Mouse (Mus musculus) limb, embryonic 12.5 days (tissue): ENCODE results near the gene Rnase2b. TPM values are rescaled to one million over a fixed set of nuclear protein-coding genes. Genes with fewer than 3 reads are reported as not detected.

Experiments used
- ATAC-seq: fragments of 200-750 bp; cut with Nextera tagmentation; 2 replicates; pipeline ENCODE4 v1.8.0; 2017; ENCODE audit warnings: low read depth, moderate TSS enrichment; ENCODE audit not compliant: insufficient number of reproducible peaks, insufficient read depth, low FRiP score, low TSS enrichment
- H3K27ac ChIP-seq: fragments of 300-500 bp; sonication (generic); 2 replicates; pipeline ENCODE4 v1.5.1; 2016; ENCODE audit warnings: mild to moderate bottlenecking, moderate library complexity
- H3K27me3 ChIP-seq: fragments of 300-500 bp; sonication (generic); 2 replicates; pipeline ENCODE4 v1.6.1; 2016; ENCODE audit warnings: mild to moderate bottlenecking, moderate library complexity
- H3K36me3 ChIP-seq: fragments of 300-500 bp; sonication (generic); 2 replicates; pipeline ENCODE4 v1.6.1; 2016; ENCODE audit warnings: mild to moderate bottlenecking, moderate library complexity
- H3K4me1 ChIP-seq: fragments of 300-500 bp; sonication (generic); replicated peaks from 2 replicates; pipeline ENCODE4 v1.6.1; 2016
- H3K4me2 ChIP-seq: fragments of 300-500 bp; sonication (generic); 2 replicates; pipeline ENCODE4 v1.6.1; 2016; ENCODE audit warnings: mild to moderate bottlenecking, moderate library complexity
- H3K4me3 ChIP-seq: fragments of 300-500 bp; sonication (generic); replicated peaks from 2 replicates; pipeline ENCODE4 v1.5.1; 2016; ENCODE audit warnings: mild to moderate bottlenecking
- H3K9ac ChIP-seq: fragments of 300-500 bp; sonication (generic); replicated peaks from 2 replicates; pipeline ENCODE4 v1.6.1; 2016; ENCODE audit warnings: mild to moderate bottlenecking, moderate library complexity
- H3K9me3 ChIP-seq: fragments of 300-500 bp; sonication (generic); 2 replicates; pipeline ENCODE4 v1.6.1; 2016; ENCODE audit warnings: mild to moderate bottlenecking, moderate library complexity
- WGBS: fragments of 180-500 bp; shearing (Covaris S2); methylation state at CpG from one replicate; pipeline ENCODE4 v1.1.7; 2016; 5-methylcytosine and 5-hydroxymethylcytosine counted together
- polyA plus RNA-seq: library from polyadenylated mRNA; unstranded; fragments of >200 nt; fragmentation: Nextera tagmentation; extraction: Ambion mirVana; gene quantifications from 2 replicates; pipeline ENCODE4 v1.2.1, GENCODE M21; 2016

Rnase2b gene
- polyA plus RNA-seq, 1 experiment from 2014 or later = not detected

DNA sequence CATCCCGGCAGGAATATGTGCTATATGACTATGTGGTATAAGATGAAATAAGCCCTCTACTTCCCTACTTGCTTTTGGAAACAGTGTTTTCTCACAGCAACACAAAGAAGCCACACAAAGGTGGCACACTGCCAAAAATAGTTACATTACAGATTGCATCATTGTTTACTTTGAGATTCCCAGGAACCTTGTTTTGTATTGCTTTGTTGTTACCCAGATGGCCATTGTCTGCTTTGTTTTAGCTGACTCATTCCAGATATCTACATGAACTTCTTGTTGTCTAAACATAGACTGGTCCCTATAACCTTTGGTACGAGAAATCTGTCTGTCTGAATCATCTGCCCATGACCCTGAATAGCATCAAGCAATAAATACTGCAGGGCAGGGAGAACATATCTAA lies 21.7 kb upstream of the Rnase2b start:
- Histone ChIP-seq H3K9me3 (no peaks in the 10 kb centered on the region), H3K4me3 (no peak overlapping the region), H3K9ac (no peak overlapping the region), H3K36me3 (no peaks in the 10 kb centered on the region), H3K4me1 (no peaks in the 10 kb centered on the region), H3K4me2 (no peak overlapping the region), H3K27ac (no peak overlapping the region), H3K27me3 (no peaks in the 10 kb centered on the region)
- ATAC-seq = no peak
- WGBS = 93% methylated on average over 2 of the region's 2 CpGs

DNA sequence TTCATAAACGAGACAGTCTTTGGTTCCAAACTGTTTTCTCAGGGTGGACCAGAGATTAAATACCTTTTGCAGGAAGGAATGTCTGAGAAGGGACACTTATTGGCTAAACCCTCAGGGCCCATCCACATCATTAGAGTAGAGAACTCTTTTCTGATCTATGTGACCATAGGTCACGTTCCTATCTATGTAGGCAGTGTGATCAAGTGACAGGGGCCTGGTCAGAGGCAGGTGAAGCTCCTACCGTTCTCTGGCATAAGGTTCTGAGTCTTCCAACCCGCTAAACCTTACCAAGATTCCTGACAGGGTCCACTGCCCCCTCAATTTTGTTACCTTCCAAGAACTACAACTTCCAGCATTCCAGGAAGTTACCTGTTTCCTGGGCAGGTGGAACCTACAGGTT lies 19.9 kb upstream of the Rnase2b start:
- Histone ChIP-seq H3K9ac (no peak overlapping the region), H3K27me3 (no peaks in the 10 kb centered on the region), H3K36me3 (no peaks in the 10 kb centered on the region), H3K4me2 (no peak overlapping the region), H3K9me3 (no peaks in the 10 kb centered on the region), H3K4me3 (no peak overlapping the region), H3K4me1 (no peaks in the 10 kb centered on the region), H3K27ac (no peak overlapping the region)
- ATAC-seq = no peak
- WGBS = 86% methylated on average over 4 of the region's 4 CpGs

DNA sequence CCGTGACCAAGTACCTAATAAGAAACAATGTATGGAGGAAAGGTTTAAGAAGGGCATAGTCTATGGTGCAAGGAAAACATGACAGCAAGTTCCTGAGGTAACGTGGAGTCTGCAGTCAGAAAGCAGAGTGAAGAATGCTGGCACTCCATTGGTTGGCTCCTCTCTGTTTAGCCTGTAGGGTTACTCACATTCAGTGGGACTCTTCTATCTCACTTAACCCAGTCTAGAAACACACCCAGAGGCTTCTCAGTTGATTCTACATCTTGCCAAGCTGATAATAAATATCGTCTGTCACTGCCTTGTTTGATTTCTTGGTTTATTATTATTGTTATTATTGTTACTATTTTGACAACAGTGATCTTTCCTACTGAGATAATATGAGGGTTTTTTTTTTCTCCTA lies 19.5 kb upstream of the Rnase2b start:
- 91% methylated on average over 3 of the region's 3 CpGs for WGBS
- Histone ChIP-seq H3K4me3 (no peak overlapping the region), H3K36me3 (no peaks in the 10 kb centered on the region), H3K27ac (no peak overlapping the region), H3K9ac (no peak overlapping the region), H3K9me3 (no peaks in the 10 kb centered on the region), H3K4me2 (no peak overlapping the region), H3K4me1 (no peaks in the 10 kb centered on the region), H3K27me3 (no peaks in the 10 kb centered on the region)
- no peak for ATAC-seq

DNA sequence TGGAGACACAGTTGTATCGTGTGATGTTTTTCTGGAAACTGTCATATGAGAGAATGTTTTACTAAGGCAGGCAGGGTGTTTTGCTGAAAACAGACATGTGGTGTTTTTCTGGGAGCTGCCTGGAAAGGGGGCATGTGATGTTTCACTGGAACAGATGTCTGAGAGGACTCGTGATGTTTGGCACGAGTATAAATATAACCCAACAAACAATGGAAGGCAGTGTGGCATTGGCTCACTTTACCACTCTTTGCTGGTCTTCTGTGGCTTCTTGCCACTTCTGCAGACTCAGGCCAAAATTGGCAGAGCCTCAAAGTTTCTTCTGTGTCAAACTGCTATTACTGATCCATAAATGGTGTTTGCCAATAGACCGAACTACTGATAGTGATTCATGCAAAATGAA lies 18.8 kb upstream of the Rnase2b start:
- no peaks in the 10 kb centered on the region for H3K4me1 ChIP-seq
- no peak overlapping the region for H3K27ac ChIP-seq
- H3K9ac ChIP-seq = no peak overlapping the region
- no peaks in the 10 kb centered on the region for H3K36me3 ChIP-seq
- WGBS = 79% methylated on average over 4 of the region's 4 CpGs
- H3K4me3 ChIP-seq = no peak overlapping the region
- ATAC-seq = no peak
- no peaks in the 10 kb centered on the region for H3K27me3 ChIP-seq
- no peak overlapping the region for H3K4me2 ChIP-seq
- no peaks in the 10 kb centered on the region for H3K9me3 ChIP-seq

DNA sequence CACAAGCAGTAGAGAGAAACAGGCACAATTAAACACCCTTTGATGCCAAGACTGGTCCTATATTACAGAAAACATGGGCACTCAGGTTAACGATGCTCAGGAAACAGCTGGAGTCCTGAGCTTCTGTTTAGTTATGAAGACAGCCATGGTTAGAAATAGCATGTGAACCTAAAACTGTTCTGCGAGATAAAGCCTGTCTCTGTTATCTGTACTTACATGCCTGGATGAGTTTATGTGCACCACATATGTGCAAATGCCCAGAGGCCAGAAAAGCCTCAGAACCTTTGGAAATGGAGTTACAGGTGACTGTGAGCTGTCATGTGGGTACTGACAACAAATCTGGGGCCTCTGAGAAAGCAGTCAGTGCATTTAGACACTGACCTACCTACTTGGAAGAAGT lies 18.1 kb upstream of the Rnase2b start:
- no peak overlapping the region for H3K4me3 ChIP-seq
- H3K27ac ChIP-seq = no peak overlapping the region
- no peaks in the 10 kb centered on the region for H3K36me3 ChIP-seq
- H3K4me2 ChIP-seq = no peak overlapping the region
- ATAC-seq = no peak
- H3K9ac ChIP-seq = no peak overlapping the region
- 76% methylated on average over 2 of the region's 2 CpGs for WGBS
- no peaks in the 10 kb centered on the region for H3K9me3 ChIP-seq
- H3K27me3 ChIP-seq = no peaks in the 10 kb centered on the region
- no peaks in the 10 kb centered on the region for H3K4me1 ChIP-seq

DNA sequence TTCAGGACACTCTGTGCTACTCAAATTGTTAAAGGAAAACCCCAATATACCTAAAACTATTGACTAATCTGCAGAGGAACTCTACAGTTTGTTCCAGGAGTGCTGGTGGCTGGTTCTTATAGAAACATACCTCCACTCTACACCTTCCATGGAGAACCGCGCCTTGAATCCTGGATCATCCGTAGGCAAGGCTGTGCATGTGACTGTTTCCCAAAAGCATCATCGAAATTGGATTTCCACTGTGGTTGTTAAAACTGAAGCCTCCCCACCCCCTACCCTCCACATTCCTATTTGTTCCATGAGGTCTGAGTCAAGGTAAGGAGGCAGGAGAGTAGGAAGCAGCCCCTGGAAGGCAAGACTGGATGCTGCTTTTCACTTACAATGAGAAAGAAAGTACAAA lies 17.6 kb upstream of the Rnase2b start:
- Histone ChIP-seq H3K9me3 (no peaks in the 10 kb centered on the region), H3K4me3 (no peak overlapping the region), H3K27me3 (no peaks in the 10 kb centered on the region), H3K9ac (no peak overlapping the region), H3K4me1 (no peaks in the 10 kb centered on the region), H3K36me3 (no peaks in the 10 kb centered on the region), H3K4me2 (no peak overlapping the region), H3K27ac (no peak overlapping the region)
- ATAC-seq = no peak
- WGBS = 92% methylated on average over 4 of the region's 4 CpGs

DNA sequence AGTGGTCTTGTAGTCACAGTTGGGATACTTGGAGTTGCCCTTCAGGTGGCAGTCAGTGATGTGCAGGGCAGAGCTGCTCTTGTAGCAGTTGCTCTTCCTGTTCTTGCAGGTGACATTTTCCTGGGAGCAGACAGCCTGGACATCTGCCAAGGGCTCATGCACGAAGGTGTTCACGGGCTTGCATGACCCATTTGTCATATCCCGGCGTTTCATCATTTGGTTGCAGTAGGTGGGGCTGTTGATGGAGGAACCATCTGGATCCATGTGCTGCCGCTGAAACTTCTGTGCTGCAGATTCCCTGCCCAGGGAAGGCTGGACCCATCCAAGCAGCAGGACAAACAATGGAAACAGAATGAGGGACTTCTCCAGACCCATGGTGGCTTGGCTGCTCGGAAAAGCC lies 16.5 kb upstream of the Rnase2b start:
- H3K4me1 ChIP-seq = no peaks in the 10 kb centered on the region
- no peak overlapping the region for H3K4me2 ChIP-seq
- no peaks in the 10 kb centered on the region for H3K36me3 ChIP-seq
- H3K9ac ChIP-seq = no peak overlapping the region
- no peaks in the 10 kb centered on the region for H3K27me3 ChIP-seq
- no peak overlapping the region for H3K27ac ChIP-seq
- WGBS = 85% methylated on average over 6 of the region's 6 CpGs
- H3K4me3 ChIP-seq = no peak overlapping the region
- no peak for ATAC-seq
- H3K9me3 ChIP-seq = no peaks in the 10 kb centered on the region

DNA sequence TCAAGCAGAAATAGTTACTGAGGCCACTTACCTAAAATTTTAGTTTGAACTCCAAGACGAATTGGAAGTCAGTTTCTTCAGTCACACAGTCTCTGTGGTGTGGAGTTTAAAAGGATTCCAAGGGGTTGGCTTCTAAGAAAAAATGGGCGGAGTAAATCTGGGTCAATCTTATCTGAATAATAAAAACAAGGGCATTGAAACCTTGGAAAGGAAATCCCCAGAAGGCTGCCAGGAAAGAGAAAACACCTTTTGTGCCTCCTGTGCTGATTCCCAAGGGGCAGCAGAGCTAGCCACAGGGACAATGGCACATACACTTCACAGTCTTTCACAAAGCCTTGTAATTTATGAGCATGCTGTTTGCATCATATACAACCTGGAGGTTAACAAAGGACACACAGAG lies 15.4 kb upstream of the Rnase2b start, which contains the start of gene Rnase1:
Gene Rnase1, minus strand, starts transcription at position 101 of the 400 bp plus-strand sequence.
- H3K4me2 ChIP-seq = no peak within 1 kb of the TSS
- H3K27me3 ChIP-seq = no peaks in the 10 kb centered on the region
- H3K9ac ChIP-seq = no peak within 1 kb of the TSS
- H3K36me3 ChIP-seq = no peaks in the 10 kb centered on the region
- H3K4me3 ChIP-seq = no peak within 1 kb of the TSS
- no peaks in the 10 kb centered on the region for H3K9me3 ChIP-seq
- no peak for ATAC-seq
- 74% methylated on average over 2 of the region's 2 CpGs for WGBS
- no peak within 1 kb of the TSS for H3K27ac ChIP-seq
- no peaks in the 10 kb centered on the region for H3K4me1 ChIP-seq

DNA sequence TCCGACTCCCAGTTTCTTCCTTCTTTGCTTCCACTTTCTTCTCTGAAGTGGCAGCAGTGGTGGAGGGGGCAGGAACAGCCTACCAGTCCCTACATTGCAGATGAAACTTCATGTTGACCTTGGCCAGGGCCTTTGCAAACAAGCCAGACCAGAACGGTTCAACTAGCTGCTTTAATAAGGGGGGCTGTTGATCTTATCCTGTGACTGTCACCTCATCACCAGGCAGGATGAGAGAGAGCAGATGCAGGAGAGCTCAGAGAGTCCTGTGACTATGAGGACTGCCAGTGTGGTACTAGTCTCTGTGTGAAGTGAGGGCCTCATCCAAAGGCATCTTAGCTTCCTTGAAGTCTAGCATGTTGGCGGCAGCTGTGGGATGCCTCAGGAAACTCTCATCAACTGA lies 14.1 kb upstream of the Rnase2b start:
- Histone ChIP-seq H3K27ac (no peak overlapping the region), H3K27me3 (no peaks in the 10 kb centered on the region), H3K4me3 (no peak overlapping the region), H3K4me2 (no peak overlapping the region), H3K9me3 (no peaks in the 10 kb centered on the region), H3K9ac (no peak overlapping the region), H3K4me1 (no peaks in the 10 kb centered on the region), H3K36me3 (no peaks in the 10 kb centered on the region)
- 66% methylated on average over 3 of the region's 3 CpGs for WGBS
- ATAC-seq = no peak

DNA sequence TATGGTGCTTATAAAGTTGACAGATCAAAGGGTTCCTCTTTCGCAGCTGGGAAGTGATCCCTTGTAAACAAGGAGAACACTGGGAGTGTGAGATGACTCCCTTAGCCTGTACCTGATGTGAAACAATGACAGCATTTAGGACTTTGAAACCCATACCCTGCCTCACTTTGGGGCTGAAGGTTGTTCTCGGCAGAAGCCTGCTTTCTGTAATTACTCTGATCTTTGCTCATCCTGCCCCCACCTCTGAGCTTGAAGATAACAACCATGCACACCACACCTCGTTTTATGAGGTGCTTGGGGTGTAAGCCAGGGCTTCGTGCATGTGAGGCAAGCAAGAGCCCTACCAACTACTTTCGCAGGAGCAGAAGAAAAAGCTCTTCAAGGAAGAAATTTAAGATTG lies 12.9 kb upstream of the Rnase2b start:
- no peaks in the 10 kb centered on the region for H3K27me3 ChIP-seq
- H3K9me3 ChIP-seq = no peaks in the 10 kb centered on the region
- no peak for ATAC-seq
- no peaks in the 10 kb centered on the region for H3K36me3 ChIP-seq
- no peak overlapping the region for H3K4me2 ChIP-seq
- H3K4me1 ChIP-seq = no peaks in the 10 kb centered on the region
- H3K4me3 ChIP-seq = no peak overlapping the region
- H3K9ac ChIP-seq = no peak overlapping the region
- WGBS = 21% methylated on average over 5 of the region's 5 CpGs
- H3K27ac ChIP-seq = no peak overlapping the region

DNA sequence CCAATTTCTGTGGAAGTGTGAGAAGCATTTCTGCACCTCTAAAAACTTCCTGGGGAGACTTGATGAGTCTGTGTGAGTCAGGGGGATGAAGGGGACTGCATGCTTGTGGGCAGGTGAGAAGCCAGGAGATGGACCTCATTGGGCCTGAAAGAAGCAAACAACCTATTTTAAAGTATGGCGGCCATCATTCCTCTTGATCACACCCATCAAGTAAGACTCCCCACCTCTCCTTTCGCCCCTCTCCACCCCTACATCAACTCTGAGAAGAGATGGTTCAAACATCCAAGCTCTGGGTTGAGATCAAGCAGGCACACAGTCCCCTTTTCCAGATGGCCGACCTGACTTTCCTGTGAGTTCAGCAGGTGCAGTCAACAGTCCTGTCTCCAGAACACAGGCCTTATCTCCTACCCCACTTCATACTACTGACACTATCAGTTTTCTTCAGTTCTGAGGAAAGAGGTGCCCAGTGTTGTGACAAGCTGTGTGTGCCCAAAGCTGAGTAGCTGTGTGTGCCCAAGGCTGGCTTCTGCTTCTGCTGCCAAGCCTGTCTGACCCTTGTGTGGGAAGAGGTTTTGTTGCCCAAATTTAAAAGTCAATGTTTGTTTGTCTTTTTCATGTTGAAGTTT lies 11.7 kb upstream of the Rnase2b start:
- H3K36me3 ChIP-seq = no peaks in the 10 kb centered on the region
- no peaks in the 10 kb centered on the region for H3K27me3 ChIP-seq
- no peak overlapping the region for H3K4me2 ChIP-seq
- no peaks in the 10 kb centered on the region for H3K9me3 ChIP-seq
- H3K27ac ChIP-seq = no peak overlapping the region
- WGBS = 93% methylated on average over 3 of the region's 3 CpGs
- no peak overlapping the region for H3K9ac ChIP-seq
- no peak for ATAC-seq
- H3K4me1 ChIP-seq = no peaks in the 10 kb centered on the region
- no peak overlapping the region for H3K4me3 ChIP-seq

DNA sequence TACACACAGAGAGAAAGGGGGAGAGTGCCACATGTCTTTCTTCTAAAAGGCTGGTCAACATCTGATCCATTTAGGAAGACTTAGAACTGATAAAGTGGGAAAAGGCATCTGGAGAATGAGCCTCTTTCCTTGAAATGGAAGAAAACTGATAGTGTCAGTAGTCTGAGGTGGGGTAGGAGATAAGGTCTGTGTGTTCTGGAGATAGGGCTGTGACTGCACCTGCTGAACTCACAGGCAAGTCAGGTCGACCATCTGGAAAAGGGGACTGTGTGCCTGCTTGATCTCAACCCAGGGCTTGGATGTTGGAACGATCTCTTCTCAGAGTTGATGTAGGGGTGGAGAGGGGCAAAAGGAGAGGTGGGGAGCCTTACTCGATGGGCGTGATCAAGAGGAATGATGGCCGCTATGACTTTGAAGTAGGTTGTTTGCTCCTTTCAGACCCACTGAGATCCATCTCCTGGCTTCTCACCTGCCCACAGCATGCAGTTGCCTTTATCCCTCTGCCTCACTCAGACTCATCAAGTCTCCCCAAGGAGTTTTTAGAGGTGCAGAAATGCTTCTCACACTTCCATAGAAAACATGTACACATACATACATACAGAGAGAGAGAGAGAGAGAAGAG lies 9.7 kb upstream of the Rnase2b start:
- WGBS = 69% methylated on average over 5 of the region's 5 CpGs
- Histone ChIP-seq H3K27me3 (no peaks in the 10 kb centered on the region), H3K4me1 (no peaks in the 10 kb centered on the region), H3K9ac (no peak overlapping the region), H3K27ac (no peak overlapping the region), H3K4me3 (no peak overlapping the region), H3K4me2 (no peak overlapping the region), H3K9me3 (no peaks in the 10 kb centered on the region), H3K36me3 (no peaks in the 10 kb centered on the region)
- ATAC-seq = no peak
